Mouse (Mus musculus): Measurements from ENCODE around the gene Cfap36. TPM values are rescaled to one million over a fixed set of nuclear protein-coding genes. Genes with fewer than 3 reads are reported as not detected.
A peak's percentile ranks its signal among the peaks of the same experiment; 100 is the strongest.

Cfap36 gene
- 10 to 100 TPM in 18 of 26 experiments, 1 to 10 TPM in 8; 2.1 to 43.3 (median 14.9) TPM for total RNA-seq (2018; cell fraction: chromatin; rRNA removed)
- total RNA-seq (2018; cell fraction: cytosol; rRNA removed): 10 to 100 TPM; 14.0 to 26.9 (median 19.5) TPM
- 10 to 100 TPM in 14 of 26 experiments, 1 to 10 TPM in 12; 3.8 to 21.9 (median 10.6) TPM for total RNA-seq (2018; cell fraction: nucleus; rRNA removed)
- polyA plus RNA-seq (2018): 17.4 to 33.0 TPM (median 17.6 TPM) in 3 replicates

DNA sequence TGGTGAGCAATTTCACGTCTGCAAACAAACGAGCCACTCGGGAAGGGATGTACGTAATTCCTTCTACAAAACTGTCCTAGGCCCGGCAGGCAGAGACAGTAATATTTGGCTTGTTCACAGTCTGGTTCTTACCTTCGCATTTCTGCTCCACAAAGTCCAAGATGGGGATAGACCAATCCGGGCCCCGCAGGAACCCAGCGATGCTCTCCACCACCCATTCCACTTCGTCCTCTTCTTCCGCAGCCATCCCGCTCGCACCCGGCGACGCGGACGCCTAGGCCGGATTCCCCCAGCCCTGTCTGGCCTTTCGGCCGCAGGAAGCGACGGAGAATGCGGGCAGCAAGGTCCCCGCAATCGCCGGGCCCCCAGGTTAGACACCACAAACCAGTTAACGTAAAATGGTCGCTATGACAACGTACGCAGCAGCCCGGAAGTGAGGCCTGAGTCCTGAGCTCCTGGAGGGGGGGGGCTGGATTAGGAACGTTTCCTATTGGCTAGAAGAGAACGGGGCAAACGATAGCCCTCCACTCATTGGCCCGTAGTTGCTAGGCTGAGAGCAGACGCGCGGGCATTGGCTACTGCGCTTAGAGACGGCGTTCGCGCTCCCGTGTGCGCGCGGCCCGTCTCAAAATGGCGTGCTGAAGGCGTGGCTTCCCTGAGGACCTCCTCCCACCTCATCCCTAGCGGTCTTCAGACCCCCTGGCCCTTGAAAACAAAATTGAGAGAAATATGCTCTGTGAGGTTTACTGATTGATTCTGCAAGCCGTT, at the start of gene Cfap36:
TSS of gene Cfap36 (minus strand) at position 527 of the 768 bp plus-strand sequence.
- Histone ChIP-seq H3K4me3 (ENCODE audit: inconsistent target) (peak within 1 kb of the TSS; percentile 75), H3K79me2 (ENCODE audit: inconsistent target) (no peaks in the 10 kb centered on the region), H3K27ac (no peak within 1 kb of the TSS), H3K36me3 (ENCODE audit: inconsistent target) (0 out of 2 replicates have a peak, but pooled peaks cover 3% of the 10 kb centered on the region)
- under 1% methylated on average over 53 of the region's 53 CpGs for WGBS (ENCODE audit: missing documents)

DNA sequence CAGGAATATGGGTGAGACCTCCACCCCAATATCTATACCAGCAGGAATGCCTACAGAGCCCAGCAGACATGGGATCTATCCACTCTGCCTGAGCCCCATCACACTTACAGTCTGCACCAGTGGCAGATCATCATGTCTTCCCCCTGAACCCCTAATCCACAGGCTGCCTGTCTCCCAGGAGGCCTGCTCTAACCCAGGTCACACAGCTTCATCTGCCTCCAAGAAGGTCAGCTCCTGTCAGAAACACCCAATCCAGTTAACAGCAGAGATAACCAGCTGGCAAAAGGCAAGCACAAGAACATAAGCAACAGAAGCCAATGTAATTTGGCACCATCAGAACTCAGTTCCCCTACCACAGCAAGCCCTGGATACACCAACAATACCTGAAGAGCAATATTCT, 40.1 kb upstream of the Cfap36 start:
- Histone ChIP-seq H3K79me2 (ENCODE audit: inconsistent target) (no peaks in the 10 kb centered on the region), H3K36me3 (ENCODE audit: inconsistent target) (no peaks in the 10 kb centered on the region), H3K4me3 (ENCODE audit: inconsistent target) (no peak overlapping the region), H3K27ac (no peak overlapping the region)

DNA sequence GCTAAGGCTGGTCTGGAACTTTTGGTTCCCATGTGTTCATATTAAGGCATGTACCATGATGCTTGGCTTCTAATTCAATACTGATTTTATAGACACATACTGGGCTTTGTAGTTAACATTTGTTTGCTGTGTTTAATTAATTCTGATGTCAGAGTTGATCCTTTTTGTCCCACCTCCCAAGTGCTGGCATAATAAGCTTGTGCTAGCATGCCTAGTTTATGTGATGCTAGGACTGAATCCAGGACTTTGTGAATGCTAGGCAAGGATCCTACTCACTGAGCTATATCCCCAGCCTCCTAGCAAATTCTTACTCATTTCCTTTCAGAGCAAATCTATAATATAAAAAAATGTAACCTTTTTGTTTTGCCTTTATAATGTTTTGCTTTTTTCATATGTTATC, 38.8 kb upstream of the Cfap36 start:
- no peaks in the 10 kb centered on the region for H3K36me3 ChIP-seq (ENCODE audit: inconsistent target)
- no peaks in the 10 kb centered on the region for H3K79me2 ChIP-seq (ENCODE audit: inconsistent target)
- no peak overlapping the region for H3K27ac ChIP-seq
- no peak overlapping the region for H3K4me3 ChIP-seq (ENCODE audit: inconsistent target)

DNA sequence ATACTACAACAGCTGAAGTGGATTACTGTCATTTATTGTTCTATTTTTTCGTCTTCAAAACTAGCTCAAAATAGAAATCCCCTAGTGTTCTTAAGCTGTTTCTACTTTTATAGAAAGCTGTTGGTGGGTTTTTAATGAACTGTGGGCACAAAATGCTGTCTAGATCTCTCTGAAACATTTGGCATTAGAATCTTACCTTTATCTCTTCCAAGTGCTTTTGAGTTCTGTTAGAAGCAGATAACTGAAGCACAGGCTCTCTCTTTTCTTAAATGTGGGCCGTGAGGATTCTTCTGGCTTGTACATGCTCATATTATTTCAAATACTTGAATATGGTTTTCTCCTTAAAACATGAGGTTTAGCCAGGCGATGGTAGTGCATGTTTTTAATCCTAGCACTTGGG, 27.5 kb upstream of the Cfap36 start:
- H3K36me3 ChIP-seq (ENCODE audit: inconsistent target): no peaks in the 10 kb centered on the region
- no peak overlapping the region for H3K4me3 ChIP-seq (ENCODE audit: inconsistent target)
- H3K79me2 ChIP-seq (ENCODE audit: inconsistent target): no peaks in the 10 kb centered on the region
- 95% methylated on average over 2 of the region's 3 CpGs for WGBS (ENCODE audit: missing documents)
- H3K27ac ChIP-seq: no peak overlapping the region

DNA sequence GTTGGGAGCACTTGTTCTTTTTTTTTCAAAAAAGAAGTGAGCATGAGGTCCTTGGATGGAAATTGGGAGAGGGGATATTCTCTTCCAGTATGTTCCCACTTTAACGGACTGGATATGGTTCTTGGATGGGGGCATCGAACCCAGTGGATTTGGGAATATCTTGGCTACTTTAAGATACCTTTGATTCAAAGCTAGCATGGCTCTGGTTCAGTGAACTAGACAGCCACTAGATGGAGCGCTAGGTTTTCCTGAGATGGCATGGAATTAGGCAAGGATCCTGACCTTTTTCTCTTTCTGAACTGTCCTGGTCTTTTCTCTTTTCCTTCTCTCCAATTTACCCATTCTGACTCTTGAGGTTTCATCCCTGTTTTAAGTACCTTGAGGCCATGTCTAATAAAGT, 20.6 kb upstream of the Cfap36 start:
- 12% methylated on average over 3 of the region's 3 CpGs for WGBS (ENCODE audit: missing documents)
- Histone ChIP-seq H3K36me3 (ENCODE audit: inconsistent target) (no peaks in the 10 kb centered on the region), H3K27ac (no peak overlapping the region), H3K4me3 (ENCODE audit: inconsistent target) (no peak overlapping the region), H3K79me2 (ENCODE audit: inconsistent target) (no peaks in the 10 kb centered on the region)

DNA sequence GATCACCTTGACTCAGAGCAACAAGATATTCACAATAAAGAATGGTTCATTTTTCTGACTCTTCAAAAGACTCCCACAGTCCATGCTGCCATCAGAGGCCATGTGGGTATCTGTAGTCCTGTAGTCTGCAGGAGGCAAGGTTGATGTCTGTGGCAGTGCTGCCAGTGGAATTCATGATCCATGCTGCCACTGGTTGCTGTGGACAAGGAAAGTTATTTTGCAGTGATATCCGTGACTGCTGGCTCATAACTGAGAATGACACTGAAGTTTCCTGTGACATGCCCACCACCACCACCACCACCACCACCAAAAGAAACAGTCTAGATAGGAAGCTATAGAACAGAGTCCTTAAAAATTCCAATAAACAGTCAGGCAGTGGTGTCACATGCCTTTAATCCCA, 7.4 kb upstream of the Cfap36 start:
- Histone ChIP-seq H3K4me3 (ENCODE audit: inconsistent target) (no peak overlapping the region), H3K79me2 (ENCODE audit: inconsistent target) (no peaks in the 10 kb centered on the region), H3K36me3 (ENCODE audit: inconsistent target) (no peaks in the 10 kb centered on the region), H3K27ac (no peak overlapping the region)
- WGBS (ENCODE audit: missing documents): 85% methylated on average over 1 of the region's 1 CpGs

DNA sequence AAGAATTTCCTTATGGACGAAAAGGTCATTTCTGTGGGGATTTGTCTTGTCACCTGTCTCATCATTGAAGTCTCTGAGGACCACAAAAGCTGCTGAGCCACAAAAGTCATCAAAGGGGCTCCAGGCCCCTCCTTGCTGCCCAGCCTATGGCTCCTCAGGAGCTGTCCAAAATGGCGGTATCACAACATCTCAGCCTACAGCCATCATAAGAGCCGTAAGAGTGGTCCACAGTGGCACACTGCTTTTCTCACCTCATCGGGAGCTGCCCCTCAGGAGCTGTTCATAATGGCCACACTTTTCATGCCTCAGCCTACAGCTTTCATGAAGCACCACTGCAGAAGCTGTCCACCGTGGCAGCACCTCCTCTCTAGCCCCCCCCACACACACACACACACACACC, 1.2 kb upstream of the Cfap36 start:
- Histone ChIP-seq H3K79me2 (ENCODE audit: inconsistent target) (no peaks in the 10 kb centered on the region), H3K36me3 (ENCODE audit: inconsistent target) (no peaks in the 10 kb centered on the region), H3K4me3 (ENCODE audit: inconsistent target) (no peak overlapping the region), H3K27ac (no peak overlapping the region)
- 96% methylated on average over 5 of the region's 5 CpGs for WGBS (ENCODE audit: missing documents)

DNA sequence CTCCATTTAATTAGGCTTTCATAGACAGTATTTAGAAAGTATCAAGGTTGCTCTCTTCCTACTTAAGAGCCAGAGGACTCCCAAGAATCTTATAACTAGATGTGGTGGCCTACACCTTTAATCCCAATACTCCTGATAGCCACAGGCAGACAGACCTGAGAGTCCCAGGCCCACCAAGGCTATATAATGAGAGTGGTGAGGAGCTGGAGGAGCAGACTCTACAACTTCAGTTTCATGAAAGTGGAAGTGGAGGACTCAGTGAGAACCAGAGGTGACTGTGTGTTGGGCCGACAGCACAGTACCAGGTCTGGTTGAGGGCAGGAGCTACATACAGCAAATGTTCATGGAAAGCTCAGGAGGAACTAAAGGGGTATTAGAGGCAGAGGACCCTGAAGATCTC, 516 bp upstream of the Cfap36 start:
- Histone ChIP-seq H3K4me3 (ENCODE audit: inconsistent target) (peak overlapping the region; percentile 75), H3K36me3 (ENCODE audit: inconsistent target) (no peaks in the 10 kb centered on the region), H3K27ac (no peak overlapping the region), H3K79me2 (ENCODE audit: inconsistent target) (no peaks in the 10 kb centered on the region)
- WGBS (ENCODE audit: missing documents): 100% methylated on average over 1 of the region's 1 CpGs

DNA sequence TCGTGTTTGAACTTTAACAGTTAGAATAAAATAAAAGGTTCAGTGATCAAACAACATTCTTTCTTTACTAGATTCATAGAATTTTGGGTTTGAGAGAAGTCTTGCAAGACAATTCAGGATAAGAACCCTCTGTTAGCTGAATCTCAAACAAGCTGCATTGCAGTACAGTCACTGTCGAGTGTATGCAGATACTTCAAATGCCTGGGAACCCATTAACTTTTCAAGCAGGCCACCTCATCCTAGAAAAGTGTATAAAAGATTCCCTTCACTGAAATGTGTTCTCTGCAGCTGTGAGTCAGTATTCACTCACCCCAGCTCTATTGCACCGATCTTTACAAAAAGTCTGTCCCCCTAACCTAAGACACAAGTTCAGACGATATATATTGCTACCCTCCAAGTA, 1.2 kb downstream of the Cfap36 start:
- Histone ChIP-seq H3K27ac (no peak overlapping the region), H3K4me3 (ENCODE audit: inconsistent target) (peak overlapping the region; percentile 75; the same call in 1 of the 2 replicates), H3K79me2 (ENCODE audit: inconsistent target) (no peaks in the 10 kb centered on the region), H3K36me3 (ENCODE audit: inconsistent target) (0 out of 2 replicates have a peak, but pooled peaks cover 3% of the 10 kb centered on the region)
- 75% methylated on average over 4 of the region's 4 CpGs for WGBS (ENCODE audit: missing documents)

DNA sequence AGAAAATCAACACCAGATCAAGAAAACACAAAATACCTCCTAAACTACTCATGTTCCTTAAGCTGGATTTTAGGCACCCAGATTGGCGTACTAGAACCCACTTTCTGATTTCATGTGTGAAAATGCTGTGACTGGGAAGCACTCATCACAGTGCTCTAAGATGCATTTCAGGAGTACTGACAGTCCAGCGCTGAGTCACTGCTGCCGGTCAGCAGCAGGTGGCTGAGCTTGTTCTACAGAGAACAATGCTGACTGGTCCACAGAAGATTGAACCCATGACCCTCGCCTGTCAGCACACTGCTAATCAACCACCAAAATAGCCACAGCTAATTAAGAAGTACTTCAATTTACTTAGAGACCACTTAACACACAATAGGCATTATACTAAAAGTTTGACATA, 5.2 kb downstream of the Cfap36 start:
- WGBS (ENCODE audit: missing documents): 93% methylated on average over 4 of the region's 4 CpGs
- Histone ChIP-seq H3K36me3 (ENCODE audit: inconsistent target) (0 out of 2 replicates have a peak, but pooled peaks cover 3% of the 10 kb centered on the region), H3K4me3 (ENCODE audit: inconsistent target) (no peak overlapping the region), H3K27ac (no peak overlapping the region), H3K79me2 (ENCODE audit: inconsistent target) (no peaks in the 10 kb centered on the region)

DNA sequence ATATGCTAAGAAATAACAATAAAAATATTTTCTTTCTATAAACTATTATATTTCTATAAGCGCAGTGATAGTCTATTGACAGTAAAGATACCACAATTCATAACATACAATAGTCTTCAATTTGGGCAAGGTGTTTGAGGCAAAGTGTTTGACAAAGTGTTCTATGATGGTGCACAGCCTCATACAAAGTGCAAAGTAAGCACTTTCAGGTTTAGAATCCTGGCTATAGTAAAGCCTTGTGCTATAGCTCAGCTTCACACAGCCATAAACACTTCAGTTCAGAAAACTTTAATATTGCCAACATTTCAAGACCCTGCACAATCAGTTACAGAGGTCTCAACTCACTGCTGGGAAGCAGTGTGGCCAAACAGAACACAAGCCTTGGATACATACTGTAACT, 7.9 kb downstream of the Cfap36 start:
- no peak overlapping the region for H3K4me3 ChIP-seq (ENCODE audit: inconsistent target)
- no peak overlapping the region for H3K27ac ChIP-seq
- 0 out of 2 replicates have a peak, but pooled peaks cover 3% of the 10 kb centered on the region for H3K36me3 ChIP-seq (ENCODE audit: inconsistent target)
- WGBS (ENCODE audit: missing documents): 100% methylated on average over 1 of the region's 1 CpGs
- no peaks in the 10 kb centered on the region for H3K79me2 ChIP-seq (ENCODE audit: inconsistent target)

DNA sequence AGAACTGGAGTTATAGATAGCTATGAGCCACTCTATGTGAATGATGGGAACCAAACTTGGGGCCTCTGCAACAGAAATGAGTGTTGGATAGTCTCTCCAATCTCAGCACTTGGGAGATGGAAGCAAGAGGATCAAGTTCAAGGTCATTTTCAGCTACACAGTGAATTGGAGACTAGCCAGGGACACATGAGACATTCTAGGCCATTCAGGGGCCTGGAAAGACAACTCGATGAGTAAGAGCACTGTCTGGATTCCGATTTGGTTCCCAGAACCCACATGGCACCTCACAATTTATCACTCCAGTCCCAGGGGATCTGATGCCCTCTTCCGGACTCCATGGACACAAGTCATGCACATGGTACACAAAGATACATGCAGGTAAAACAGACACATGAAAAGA, 8.7 kb downstream of the Cfap36 start:
- Histone ChIP-seq H3K36me3 (ENCODE audit: inconsistent target) (0 out of 2 replicates have a peak, but pooled peaks cover 3% of the 10 kb centered on the region), H3K4me3 (ENCODE audit: inconsistent target) (no peak overlapping the region), H3K27ac (no peak overlapping the region), H3K79me2 (ENCODE audit: inconsistent target) (no peaks in the 10 kb centered on the region)
- 93% methylated on average over 3 of the region's 3 CpGs for WGBS (ENCODE audit: missing documents)

DNA sequence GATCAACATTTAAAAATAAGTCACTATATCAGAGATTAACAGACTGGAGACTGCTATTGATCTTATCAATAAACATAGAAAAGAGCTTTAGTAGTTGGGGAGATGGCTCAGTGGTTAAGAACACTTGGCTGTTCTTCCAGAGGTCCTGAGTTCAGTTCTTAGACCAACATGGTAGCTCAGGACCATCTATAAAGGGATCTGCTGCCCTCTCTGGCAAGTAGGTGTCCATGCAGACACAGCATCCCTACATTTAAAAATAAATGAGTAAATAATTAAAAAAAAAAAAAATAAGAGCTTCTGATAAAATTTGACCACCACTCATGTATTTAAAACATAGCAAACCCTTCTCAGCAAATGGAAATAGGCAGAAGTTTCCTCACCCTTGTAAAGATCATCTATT, 9.2 kb downstream of the Cfap36 start:
- Histone ChIP-seq H3K4me3 (ENCODE audit: inconsistent target) (no peak overlapping the region), H3K27ac (no peak overlapping the region), H3K79me2 (ENCODE audit: inconsistent target) (no peaks in the 10 kb centered on the region), H3K36me3 (ENCODE audit: inconsistent target) (0 out of 2 replicates have a peak, but pooled peaks cover 3% of the 10 kb centered on the region)

DNA sequence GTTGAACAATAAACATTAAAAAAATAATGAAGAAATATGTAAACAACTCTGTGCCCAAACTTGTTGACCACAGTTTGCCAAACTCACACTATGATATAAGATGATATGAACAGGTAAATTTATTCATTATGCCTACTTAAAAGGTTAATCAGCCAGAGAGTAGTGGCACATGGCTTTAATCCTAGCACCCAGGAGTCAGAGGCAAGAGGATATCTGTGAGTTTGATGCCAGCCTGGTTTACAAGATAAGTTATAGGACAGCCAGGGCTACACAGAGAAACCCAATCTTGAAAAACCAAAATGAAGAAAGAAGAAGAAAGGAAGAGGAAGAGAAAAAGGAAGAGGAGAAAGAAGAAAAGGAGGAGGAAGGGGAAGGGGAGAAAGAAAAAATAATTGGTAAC, 9.8 kb downstream of the Cfap36 start:
- H3K27ac ChIP-seq: no peak overlapping the region
- H3K4me3 ChIP-seq (ENCODE audit: inconsistent target): no peak overlapping the region
- H3K36me3 ChIP-seq (ENCODE audit: inconsistent target): 0 out of 2 replicates have a peak, but pooled peaks cover 2% of the 10 kb centered on the region
- no peaks in the 10 kb centered on the region for H3K79me2 ChIP-seq (ENCODE audit: inconsistent target)

DNA sequence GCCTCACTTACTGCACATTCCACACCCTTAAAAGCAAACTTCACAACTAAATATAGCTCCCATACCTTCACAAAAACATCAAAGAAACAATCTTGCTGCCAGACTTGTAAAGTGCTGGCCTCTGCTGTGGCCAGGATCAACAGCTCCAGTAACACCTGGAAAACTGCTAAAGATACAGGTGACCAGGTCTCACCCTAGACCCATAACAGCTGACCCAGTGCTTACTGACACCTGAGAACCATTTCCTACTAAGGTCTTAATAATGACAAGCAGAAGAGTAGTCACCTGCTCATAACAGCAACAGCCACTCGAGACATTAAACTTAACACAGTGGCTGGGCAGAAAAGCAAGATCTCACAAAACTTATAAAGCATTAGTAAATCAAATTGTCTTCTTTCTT, 13.6 kb downstream of the Cfap36 start:
- Histone ChIP-seq H3K27ac (no peak overlapping the region), H3K36me3 (ENCODE audit: inconsistent target) (peaks cover 10% of the 10 kb centered on the region), H3K4me3 (ENCODE audit: inconsistent target) (no peak overlapping the region), H3K79me2 (ENCODE audit: inconsistent target) (no peaks in the 10 kb centered on the region)
- 94% methylated on average over 1 of the region's 1 CpGs for WGBS (ENCODE audit: missing documents)
